Mouse (Mus musculus): ENCODE results near the gene Tceanc2. TPM values are rescaled to one million over a fixed set of nuclear protein-coding genes. Genes with fewer than 3 reads are reported as not detected.

Tceanc2 gene
- total RNA-seq, 2 experiments from 2014 or later: 13.1 to 14.9 TPM

Other genes starting within 250 kb of the Tceanc2 start
- gene Mrpl37, start 112.2 kb downstream of the Tceanc2 start, total RNA-seq (2021): 10 to 100 TPM; 80.9 to 83.6 TPM
- gene Cyb5rl, start 112.1 kb downstream of the Tceanc2 start, total RNA-seq (2021): 1 to 10 TPM; 7.1 to 7.7 TPM
- gene Cdcp2, start 82.2 kb downstream of the Tceanc2 start, total RNA-seq (2021): not detected
- gene Tmem59, start 717 bp downstream of the Tceanc2 start, total RNA-seq (2021): 100 to 1,000 TPM; 137 to 148 TPM
- not detected for gene Ldlrad1, start 30.1 kb upstream of the Tceanc2 start, total RNA-seq (2021)
- 10 to 100 TPM; 23.1 to 24.9 TPM for gene Lrrc42, start 74.4 kb upstream of the Tceanc2 start, total RNA-seq (2021)
- gene Hspb11, start 74.5 kb upstream of the Tceanc2 start, total RNA-seq (2021): 10 to 100 TPM; 16.1 to 18.4 TPM
- gene Dio1, start 128.1 kb upstream of the Tceanc2 start, total RNA-seq (2021): not detected
- 10 to 100 TPM; 28.0 to 32.3 TPM for gene Yipf1, start 135.2 kb upstream of the Tceanc2 start, total RNA-seq (2021)
- 10 to 100 TPM; 23.5 to 27.3 TPM for gene Ndc1, start 188.7 kb upstream of the Tceanc2 start, total RNA-seq (2021)